Comparison of ENCODE assay signal across 11 mouse cellular contexts in genomic region chr6:49590927-49591631, GRCm38 (mm10).
DNase-seq lines count a peak whose midpoint lies in the region; ATAC-seq and TF ChIP-seq lines count a peak whose summit lies in the region.
"Had no signal": no experiment of that assay in that cellular context is flagged by ENCODE, and none has a peak within 500 bp of the region (broad histone marks: within the 10 kb centered on the region; RNA-seq: fewer than 3 reads in every experiment).

No protein-coding gene starts in this region.

- H3K9me3 ChIP-seq in stomach, postnatal 0 days (ENCODE audit: control insufficient read depth, low read length): no peaks in the 10 kb centered on the region
- H3K9me3 ChIP-seq: G1E; liver, embryonic 13.5 days had no signal

- no peak overlapping the region for H3K4me3 ChIP-seq in stomach, postnatal 0 days (ENCODE audit: low read depth, low read length)
- H3K4me3 ChIP-seq: liver, embryonic 13.5 days had no signal

- intact Hi-C loops in heart, postnatal 25 days (cut with DNase I): no loop called here
- intact Hi-C loops in left cerebral cortex, postnatal 36 days (cut with DNase I): no loop called here

- H3K9ac ChIP-seq in stomach, postnatal 0 days (ENCODE audit: low read length): no peak overlapping the region
- H3K9ac ChIP-seq: liver, embryonic 13.5 days had no signal

- 77% methylated on average over 7 of the region's 7 CpGs for WGBS in stomach, postnatal 0 days

- no peak overlapping the region for H3K4me2 ChIP-seq in stomach, postnatal 0 days (replicated peaks; ENCODE audit: low read depth)
- H3K4me2 ChIP-seq: liver, embryonic 13.5 days had no signal

- no peak for TF ChIP-seq CTCF in stomach, postnatal 0 days (IDR thresholded peaks at IDR 0.05; ENCODE audit: low read depth)

- H3K36me3 ChIP-seq in stomach, postnatal 0 days (ENCODE audit: control insufficient read depth, insufficient read depth, low read length): no peaks in the 10 kb centered on the region
- H3K36me3 ChIP-seq: G1E; liver, embryonic 13.5 days had no signal

- no peak for TF ChIP-seq EP300 in stomach, postnatal 0 days (optimal IDR thresholded peaks at IDR 0.05)

- H3K4me1 ChIP-seq in stomach, postnatal 0 days (replicated peaks; ENCODE audit: control insufficient read depth, insufficient read depth): no peaks in the 10 kb centered on the region
- H3K4me1 ChIP-seq: liver, embryonic 13.5 days had no signal

- no peaks in the 10 kb centered on the region for H3K27me3 ChIP-seq in stomach, postnatal 0 days (ENCODE audit: control insufficient read depth, insufficient read depth, low read length)
- H3K27me3 ChIP-seq: liver, embryonic 13.5 days had no signal

- no peak overlapping the region for H3K27ac ChIP-seq in stomach, postnatal 0 days (replicated peaks)
- H3K27ac ChIP-seq: liver, embryonic 13.5 days had no signal

- peak; percentile 18 for DNase-seq in lung, postnatal 10 days
- DNase-seq in lung, postnatal 4 days: no peak
- peak; percentile 92 to 96 for DNase-seq in cerebellum, postnatal 10 days
- peak; percentile 6 for DNase-seq in heart, postnatal 25 days (ENCODE audit: low spot score)
- peak; percentile 14 to 23 for DNase-seq in left cerebral cortex, postnatal 36 days (ENCODE audit: low spot score in 2 of 2)
- DNase-seq in stomach, postnatal 0 days (ENCODE audit: low spot score): no peak
- DNase-seq in retina, embryonic 14.5 days (ENCODE audit: low spot score): no peak
- no peak for DNase-seq in natural killer cell, adult 2 months (ENCODE audit: low spot score in 2 of 2)
- DNase-seq: liver, embryonic 13.5 days; thymus, postnatal 4 days had no signal

- no peak for ATAC-seq in stomach, postnatal 0 days (ENCODE audit: low FRiP score, low TSS enrichment)

Comparison
In these comparisons a context has a peak if more than half of its experiments do, and no peak if none do; other contexts are left out.
1. DNase-seq: peak in lung, postnatal 10 days (single experiment), cerebellum, postnatal 10 days (2 of 2), heart, postnatal 25 days (single experiment) and left cerebral cortex, postnatal 36 days (2 of 2); none in lung, postnatal 4 days (0 of 2), stomach, postnatal 0 days (single experiment), retina, embryonic 14.5 days (single experiment) and natural killer cell, adult 2 months (0 of 2).